Mouse (Mus musculus): ENCODE data around the gene Hs2st1. TPM values are rescaled to one million over a fixed set of nuclear protein-coding genes. Genes with fewer than 3 reads are reported as not detected.

Hs2st1 gene
- polyA plus RNA-seq, 1 experiment from 2014 or later = 1.6 TPM

- H3K4me3 ChIP-seq (ENCODE audit: low read depth, low read length) = no peak overlapping the region
- 85% methylated on average over 16 of the region's 16 CpGs for WGBS (ENCODE audit: insufficient replicate concordance)
- no peak for ATAC-seq (ENCODE audit: low read depth)
- H3K36me3 ChIP-seq (ENCODE audit: control insufficient read depth, insufficient read depth) = peaks cover 4% of the 10 kb centered on the region; the same call in 1 of the 2 replicates
- no peaks in the 10 kb centered on the region for H3K4me1 ChIP-seq (ENCODE audit: control insufficient read depth, low read depth, low read length)
- H3K9ac ChIP-seq (ENCODE audit: low read depth, low read length) = no peak overlapping the region
- H3K4me2 ChIP-seq (ENCODE audit: low read depth, low read length) = no peak overlapping the region
- H3K27ac ChIP-seq (ENCODE audit: low read length) = no peak overlapping the region
- no peaks in the 10 kb centered on the region for H3K9me3 ChIP-seq (replicated peaks; ENCODE audit: control insufficient read depth, low read length)
- H3K27me3 ChIP-seq (ENCODE audit: control insufficient read depth, insufficient read depth, low read depth, low read length) = no peaks in the 10 kb centered on the region
These were observed 134.7 kb downstream of the Hs2st1 start for GRCm38 (mm10) chr3:144435281-144435680.

- no peaks in the 10 kb centered on the region for H3K4me1 ChIP-seq (ENCODE audit: control insufficient read depth, low read depth, low read length)
- H3K4me2 ChIP-seq (ENCODE audit: low read depth, low read length) = no peak overlapping the region
- H3K36me3 ChIP-seq (ENCODE audit: control insufficient read depth, insufficient read depth) = peaks cover 4% of the 10 kb centered on the region; the same call in 1 of the 2 replicates
- 80% methylated on average over 17 of the region's 17 CpGs for WGBS (ENCODE audit: insufficient replicate concordance)
- no peaks in the 10 kb centered on the region for H3K27me3 ChIP-seq (ENCODE audit: control insufficient read depth, insufficient read depth, low read depth, low read length)
- no peaks in the 10 kb centered on the region for H3K9me3 ChIP-seq (replicated peaks; ENCODE audit: control insufficient read depth, low read length)
- H3K4me3 ChIP-seq (ENCODE audit: low read depth, low read length) = no peak overlapping the region
- no peak for ATAC-seq (ENCODE audit: low read depth)
- no peak overlapping the region for H3K27ac ChIP-seq (ENCODE audit: low read length)
- H3K9ac ChIP-seq (ENCODE audit: low read depth, low read length) = no peak overlapping the region
These were observed 135.7 kb downstream of the Hs2st1 start for GRCm38 (mm10) chr3:144434276-144434675.

GRCm38 (mm10) chr3:144433039-144433438 lies 136.9 kb downstream of the Hs2st1 start:
- Histone ChIP-seq H3K27ac (ENCODE audit: low read length) (no peak overlapping the region), H3K4me2 (ENCODE audit: low read depth, low read length) (no peak overlapping the region), H3K4me1 (ENCODE audit: control insufficient read depth, low read depth, low read length) (no peaks in the 10 kb centered on the region), H3K4me3 (ENCODE audit: low read depth, low read length) (no peak overlapping the region), H3K27me3 (ENCODE audit: control insufficient read depth, insufficient read depth, low read depth, low read length) (no peaks in the 10 kb centered on the region), H3K9ac (ENCODE audit: low read depth, low read length) (no peak overlapping the region), H3K9me3 (replicated peaks; ENCODE audit: control insufficient read depth, low read length) (no peaks in the 10 kb centered on the region), H3K36me3 (ENCODE audit: control insufficient read depth, insufficient read depth) (peaks cover 4% of the 10 kb centered on the region; the same call in 1 of the 2 replicates)
- ATAC-seq (ENCODE audit: low read depth) = no peak
- WGBS (ENCODE audit: insufficient replicate concordance) = 69% methylated on average over 7 of the region's 7 CpGs

- no peak for ATAC-seq (ENCODE audit: low read depth)
- WGBS (ENCODE audit: insufficient replicate concordance) = 69% methylated on average over 10 of the region's 10 CpGs
These were observed 137.8 kb downstream of the Hs2st1 start for GRCm38 (mm10) chr3:144432143-144432577.

GRCm38 (mm10) chr3:144428514-144429431 lies 141.2 kb downstream of the Hs2st1 start:
- H3K4me1 ChIP-seq (ENCODE audit: control insufficient read depth, low read depth, low read length) = no peaks in the 10 kb centered on the region
- no peaks in the 10 kb centered on the region for H3K27me3 ChIP-seq (ENCODE audit: control insufficient read depth, insufficient read depth, low read depth, low read length)
- 54% methylated on average over 8 of the region's 8 CpGs for WGBS (ENCODE audit: insufficient replicate concordance)
- ATAC-seq (ENCODE audit: low read depth) = no peak
- no peak overlapping the region for H3K9ac ChIP-seq (ENCODE audit: low read depth, low read length)
- no peak overlapping the region for H3K4me3 ChIP-seq (ENCODE audit: low read depth, low read length)
- no peaks in the 10 kb centered on the region for H3K36me3 ChIP-seq (ENCODE audit: control insufficient read depth, insufficient read depth)
- H3K4me2 ChIP-seq (ENCODE audit: low read depth, low read length) = no peak overlapping the region
- H3K9me3 ChIP-seq (replicated peaks; ENCODE audit: control insufficient read depth, low read length) = no peaks in the 10 kb centered on the region
- H3K27ac ChIP-seq (ENCODE audit: low read length) = no peak overlapping the region

More at GRCm38 (mm10) chr3:144432143-144432577, 137.8 kb downstream of the Hs2st1 start:
- H3K4me2 ChIP-seq (ENCODE audit: low read depth, low read length) = no peak overlapping the region
- H3K9ac ChIP-seq (ENCODE audit: low read depth, low read length) = no peak overlapping the region
- peaks cover 4% of the 10 kb centered on the region; the same call in 1 of the 2 replicates for H3K36me3 ChIP-seq (ENCODE audit: control insufficient read depth, insufficient read depth)
- no peak overlapping the region for H3K27ac ChIP-seq (ENCODE audit: low read length)
- no peak overlapping the region for H3K4me3 ChIP-seq (ENCODE audit: low read depth, low read length)
- no peaks in the 10 kb centered on the region for H3K27me3 ChIP-seq (ENCODE audit: control insufficient read depth, insufficient read depth, low read depth, low read length)
- no peaks in the 10 kb centered on the region for H3K9me3 ChIP-seq (replicated peaks; ENCODE audit: control insufficient read depth, low read length)
- H3K4me1 ChIP-seq (ENCODE audit: control insufficient read depth, low read depth, low read length) = no peaks in the 10 kb centered on the region

- no peaks in the 10 kb centered on the region for H3K36me3 ChIP-seq (ENCODE audit: control insufficient read depth, insufficient read depth)
- H3K4me1 ChIP-seq (ENCODE audit: control insufficient read depth, low read depth, low read length) = no peaks in the 10 kb centered on the region
- ATAC-seq (ENCODE audit: low read depth) = no peak
- WGBS (ENCODE audit: insufficient replicate concordance) = 69% methylated on average over 4 of the region's 4 CpGs
- H3K27ac ChIP-seq (ENCODE audit: low read length) = no peak overlapping the region
- no peaks in the 10 kb centered on the region for H3K27me3 ChIP-seq (ENCODE audit: control insufficient read depth, insufficient read depth, low read depth, low read length)
- H3K9ac ChIP-seq (ENCODE audit: low read depth, low read length) = no peak overlapping the region
- H3K9me3 ChIP-seq (replicated peaks; ENCODE audit: control insufficient read depth, low read length) = no peaks in the 10 kb centered on the region
- no peak overlapping the region for H3K4me2 ChIP-seq (ENCODE audit: low read depth, low read length)
- no peak overlapping the region for H3K4me3 ChIP-seq (ENCODE audit: low read depth, low read length)
These were observed 144.9 kb downstream of the Hs2st1 start for GRCm38 (mm10) chr3:144425041-144425448.

- no peaks in the 10 kb centered on the region for H3K27me3 ChIP-seq (ENCODE audit: control insufficient read depth, insufficient read depth, low read depth, low read length)
- no peak for ATAC-seq (ENCODE audit: low read depth)
- H3K4me2 ChIP-seq (ENCODE audit: low read depth, low read length) = no peak overlapping the region
- no peaks in the 10 kb centered on the region for H3K36me3 ChIP-seq (ENCODE audit: control insufficient read depth, insufficient read depth)
- WGBS (ENCODE audit: insufficient replicate concordance) = 61% methylated on average over 7 of the region's 7 CpGs
- H3K9ac ChIP-seq (ENCODE audit: low read depth, low read length) = no peak overlapping the region
- H3K4me1 ChIP-seq (ENCODE audit: control insufficient read depth, low read depth, low read length) = no peaks in the 10 kb centered on the region
- H3K9me3 ChIP-seq (replicated peaks; ENCODE audit: control insufficient read depth, low read length) = no peaks in the 10 kb centered on the region
- no peak overlapping the region for H3K4me3 ChIP-seq (ENCODE audit: low read depth, low read length)
- H3K27ac ChIP-seq (ENCODE audit: low read length) = no peak overlapping the region
These were observed 148.4 kb downstream of the Hs2st1 start for GRCm38 (mm10) chr3:144421404-144422180.

- no peak for ATAC-seq (ENCODE audit: low read depth)
- Histone ChIP-seq H3K27me3 (ENCODE audit: control insufficient read depth, insufficient read depth, low read depth, low read length) (no peaks in the 10 kb centered on the region), H3K4me3 (ENCODE audit: low read depth, low read length) (no peak overlapping the region), H3K4me1 (ENCODE audit: control insufficient read depth, low read depth, low read length) (no peaks in the 10 kb centered on the region), H3K27ac (ENCODE audit: low read length) (no peak overlapping the region), H3K9me3 (replicated peaks; ENCODE audit: control insufficient read depth, low read length) (no peaks in the 10 kb centered on the region), H3K4me2 (ENCODE audit: low read depth, low read length) (no peak overlapping the region), H3K36me3 (ENCODE audit: control insufficient read depth, insufficient read depth) (no peaks in the 10 kb centered on the region), H3K9ac (ENCODE audit: low read depth, low read length) (no peak overlapping the region)
- WGBS (ENCODE audit: insufficient replicate concordance) = 62% methylated on average over 7 of the region's 7 CpGs
These were observed 156.2 kb downstream of the Hs2st1 start for GRCm38 (mm10) chr3:144413821-144414220.

Measured in liver, embryonic 16.5 days (tissue).